Mouse (Mus musculus) neural tube, embryonic 12.5 days (tissue): ENCODE measurements at regions not wholly inside any gene's neighbourhood (a gene's known extent, or its start where the extent isn't known, plus 50 kb on each side); places are given as distances from the start of the nearest gene placed in this dataset.

ENCODE experiments used
- ATAC-seq: fragments of 200-750 bp; cut with Nextera tagmentation; 2 replicates; pipeline ENCODE4 v1.8.0; 2017; ENCODE audit warnings: low read depth, mild to moderate bottlenecking, moderate TSS enrichment, moderate library complexity; ENCODE audit not compliant: low FRiP score
- H3K27ac ChIP-seq: fragments of 300-500 bp; sonication (generic); 2 replicates; pipeline ENCODE4 v1.5.1; 2016
- H3K27me3 ChIP-seq: fragments of 300-500 bp; sonication (generic); replicated peaks from 2 replicates; pipeline ENCODE4 v1.6.1; 2016; ENCODE audit warnings: mild to moderate bottlenecking
- H3K36me3 ChIP-seq: fragments of 300-500 bp; sonication (generic); 2 replicates; pipeline ENCODE4 v1.6.1; 2016; ENCODE audit warnings: mild to moderate bottlenecking
- H3K4me1 ChIP-seq: fragments of 300-500 bp; sonication (generic); 2 replicates; pipeline ENCODE4 v1.6.1; 2016
- H3K4me2 ChIP-seq: fragments of 300-500 bp; sonication (generic); replicated peaks from 2 replicates; pipeline ENCODE4 v1.6.1; 2016; ENCODE audit warnings: mild to moderate bottlenecking
- H3K4me3 ChIP-seq: fragments of 300-500 bp; sonication (generic); 2 replicates; pipeline ENCODE4 v1.5.1; 2016
- H3K9ac ChIP-seq: fragments of 300-500 bp; sonication (generic); 2 replicates; pipeline ENCODE4 v1.6.1; 2016; ENCODE audit warnings: mild to moderate bottlenecking
- H3K9me3 ChIP-seq: fragments of 300-500 bp; sonication (generic); 2 replicates; pipeline ENCODE4 v1.6.1; 2016; ENCODE audit warnings: mild to moderate bottlenecking
- WGBS: fragments of 180-500 bp; shearing (Covaris S2); methylation state at CpG from one replicate; pipeline ENCODE4 v1.1.7; 2016; 5-methylcytosine and 5-hydroxymethylcytosine counted together

DNA sequence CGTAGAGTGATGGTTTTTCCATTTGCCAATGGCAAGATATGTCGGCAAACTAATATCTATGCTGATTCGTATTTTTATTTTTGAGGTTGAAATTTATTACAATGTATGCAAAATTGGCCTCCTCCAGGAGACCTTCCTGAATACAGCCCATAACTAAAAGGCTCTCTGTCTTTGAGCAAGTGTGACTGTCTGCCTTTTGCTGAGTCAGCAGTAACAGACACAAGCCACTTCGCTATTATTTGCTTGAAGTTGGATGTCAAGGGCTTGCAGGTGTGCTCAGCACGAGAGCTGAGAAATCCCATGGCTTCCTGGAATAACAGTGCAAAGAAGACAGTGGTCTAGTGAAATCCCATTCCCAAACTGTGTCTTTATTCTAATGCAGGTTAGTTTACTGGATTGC, 56.9 kb downstream of the Dmrt2 start:
- 87% methylated on average over 5 of the region's 5 CpGs for WGBS
- no peak overlapping the region for H3K27ac ChIP-seq
- H3K27me3 ChIP-seq, result no peaks in the 10 kb centered on the region
- no peak overlapping the region for H3K9ac ChIP-seq
- ATAC-seq, result no peak
- H3K4me2 ChIP-seq, result no peak overlapping the region
- no peaks in the 10 kb centered on the region for H3K9me3 ChIP-seq
- no peak overlapping the region for H3K4me3 ChIP-seq
- peaks cover 5% of the 10 kb centered on the region; the same call in 1 of the 2 replicates for H3K4me1 ChIP-seq
- no peaks in the 10 kb centered on the region for H3K36me3 ChIP-seq

DNA sequence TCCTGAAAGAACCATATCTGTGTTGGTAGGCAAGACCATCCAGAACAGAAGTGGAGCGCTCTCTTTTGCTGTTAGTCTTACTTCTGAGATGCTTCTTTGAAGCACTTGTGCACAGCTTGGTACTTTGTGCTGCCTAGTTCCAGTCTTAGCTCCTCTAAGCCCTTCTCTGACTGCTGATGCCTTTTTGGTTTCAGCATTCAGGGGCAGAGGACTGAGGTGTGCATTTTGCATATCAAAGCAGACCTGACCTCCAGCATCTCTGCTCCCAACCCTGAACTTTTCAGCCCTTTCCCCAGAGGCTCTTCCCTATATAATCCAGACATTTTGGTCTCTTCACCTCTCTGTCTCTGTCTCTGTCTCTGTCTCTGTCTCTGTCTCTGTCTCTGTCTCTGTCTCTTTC, 57.4 kb downstream of the Dmrt2 start:
- H3K4me2 ChIP-seq, result no peak overlapping the region
- no peak overlapping the region for H3K4me3 ChIP-seq
- no peak overlapping the region for H3K9ac ChIP-seq
- peaks cover 5% of the 10 kb centered on the region; the same call in 1 of the 2 replicates for H3K4me1 ChIP-seq
- H3K27me3 ChIP-seq, result no peaks in the 10 kb centered on the region
- no peak for ATAC-seq
- no peak overlapping the region for H3K27ac ChIP-seq
- 96% methylated on average over 1 of the region's 1 CpGs for WGBS
- no peaks in the 10 kb centered on the region for H3K9me3 ChIP-seq
- no peaks in the 10 kb centered on the region for H3K36me3 ChIP-seq

DNA sequence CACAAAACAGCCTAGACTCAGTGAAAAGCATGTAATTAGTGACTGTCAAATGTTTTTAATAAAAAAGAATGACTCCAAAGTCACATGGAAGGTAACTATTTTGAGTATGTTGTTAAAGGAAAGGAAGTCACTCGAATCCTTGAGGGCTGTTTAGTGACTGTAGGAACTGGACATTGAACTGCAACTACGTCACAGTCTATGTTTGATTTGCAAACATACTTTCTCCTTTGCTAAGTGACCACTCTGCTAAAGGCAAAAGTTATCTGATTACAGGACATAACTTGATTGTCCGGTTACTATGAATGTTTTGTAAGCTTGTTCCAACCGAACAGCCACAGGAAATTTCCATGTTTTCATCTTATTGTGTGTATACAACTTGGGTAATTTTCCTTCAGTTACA, 106.2 kb downstream of the Dmrt2 start:
- Histone ChIP-seq H3K9me3 (no peaks in the 10 kb centered on the region), H3K4me2 (no peak overlapping the region), H3K36me3 (no peaks in the 10 kb centered on the region), H3K9ac (no peak overlapping the region), H3K4me1 (no peaks in the 10 kb centered on the region), H3K27ac (no peak overlapping the region), H3K27me3 (no peaks in the 10 kb centered on the region), H3K4me3 (no peak overlapping the region)
- no peak for ATAC-seq
- 88% methylated on average over 4 of the region's 4 CpGs for WGBS

DNA sequence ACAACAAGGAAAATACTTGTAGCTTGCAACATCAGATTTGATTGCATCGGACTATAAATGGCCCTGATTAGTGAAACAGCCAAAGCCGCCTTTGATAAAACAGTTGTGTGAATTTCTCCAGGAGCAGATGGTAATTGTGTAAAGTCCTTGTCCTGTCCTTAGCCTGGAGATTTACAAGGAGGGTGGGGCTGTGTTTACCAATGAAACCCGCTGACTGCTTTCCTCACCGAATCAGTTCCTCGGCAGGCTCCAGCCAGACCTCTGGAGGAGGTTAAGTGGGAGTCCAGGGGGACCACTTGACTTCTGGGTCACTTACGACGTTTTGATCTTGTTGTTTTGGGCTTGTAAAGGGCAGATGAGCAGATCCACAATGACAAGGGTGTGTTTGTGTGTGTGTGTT, 107.1 kb downstream of the Dmrt2 start:
- Histone ChIP-seq H3K9ac (no peak overlapping the region), H3K9me3 (no peaks in the 10 kb centered on the region), H3K4me2 (no peak overlapping the region), H3K27me3 (no peaks in the 10 kb centered on the region), H3K36me3 (no peaks in the 10 kb centered on the region), H3K4me1 (no peaks in the 10 kb centered on the region), H3K4me3 (no peak overlapping the region), H3K27ac (no peak overlapping the region)
- no peak for ATAC-seq
- WGBS, result 33% methylated on average over 7 of the region's 7 CpGs

DNA sequence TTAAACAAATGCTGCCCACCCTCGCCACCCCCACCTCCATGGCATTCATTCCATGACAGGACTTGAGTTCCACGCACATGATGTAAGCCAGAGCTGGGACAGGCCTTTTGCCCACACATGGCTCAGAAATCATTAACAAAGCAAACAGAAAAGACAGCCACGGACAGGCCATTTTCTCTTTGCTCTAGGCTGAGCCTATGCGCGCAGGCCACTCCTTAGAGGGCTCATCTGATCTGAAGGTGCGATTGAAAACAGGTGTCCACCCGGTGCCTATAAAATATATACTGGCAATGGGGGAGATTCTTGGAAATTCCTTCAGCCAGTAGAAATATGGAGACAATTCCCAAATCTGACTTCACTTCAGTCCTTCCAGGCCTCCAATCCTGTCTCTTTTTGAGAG, 109.1 kb downstream of the Dmrt2 start:
- Histone ChIP-seq H3K27ac (no peak overlapping the region), H3K4me3 (no peak overlapping the region), H3K9ac (no peak overlapping the region), H3K36me3 (no peaks in the 10 kb centered on the region), H3K4me2 (no peak overlapping the region), H3K9me3 (no peaks in the 10 kb centered on the region), H3K4me1 (no peaks in the 10 kb centered on the region), H3K27me3 (no peaks in the 10 kb centered on the region)
- WGBS, result 90% methylated on average over 7 of the region's 7 CpGs
- ATAC-seq, result no peak

DNA sequence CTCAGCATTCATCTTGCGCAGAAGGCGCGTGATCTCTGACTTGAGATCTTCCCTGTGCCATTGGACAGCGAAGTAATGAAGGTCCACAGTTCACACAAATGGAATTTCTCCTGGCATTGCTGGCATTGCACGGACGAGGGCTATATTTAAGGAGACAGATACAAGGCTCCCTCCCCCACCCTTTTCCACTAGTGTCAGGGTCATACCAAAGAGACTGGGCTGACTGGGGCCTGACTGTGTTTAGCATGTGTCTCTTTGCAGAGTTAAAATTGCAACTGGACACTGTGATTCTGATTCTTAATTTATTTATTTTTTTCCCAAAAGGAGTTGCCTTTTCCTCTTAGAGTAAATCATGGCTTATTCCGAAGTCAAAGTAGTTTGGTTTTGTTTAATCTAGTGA, 130.5 kb downstream of the Dmrt2 start:
- no peak overlapping the region for H3K9ac ChIP-seq
- H3K4me2 ChIP-seq, result no peak overlapping the region
- no peak overlapping the region for H3K27ac ChIP-seq
- H3K4me3 ChIP-seq, result no peak overlapping the region
- no peak for ATAC-seq
- no peaks in the 10 kb centered on the region for H3K4me1 ChIP-seq
- 87% methylated on average over 7 of the region's 7 CpGs for WGBS
- no peaks in the 10 kb centered on the region for H3K9me3 ChIP-seq
- no peaks in the 10 kb centered on the region for H3K27me3 ChIP-seq
- no peaks in the 10 kb centered on the region for H3K36me3 ChIP-seq

DNA sequence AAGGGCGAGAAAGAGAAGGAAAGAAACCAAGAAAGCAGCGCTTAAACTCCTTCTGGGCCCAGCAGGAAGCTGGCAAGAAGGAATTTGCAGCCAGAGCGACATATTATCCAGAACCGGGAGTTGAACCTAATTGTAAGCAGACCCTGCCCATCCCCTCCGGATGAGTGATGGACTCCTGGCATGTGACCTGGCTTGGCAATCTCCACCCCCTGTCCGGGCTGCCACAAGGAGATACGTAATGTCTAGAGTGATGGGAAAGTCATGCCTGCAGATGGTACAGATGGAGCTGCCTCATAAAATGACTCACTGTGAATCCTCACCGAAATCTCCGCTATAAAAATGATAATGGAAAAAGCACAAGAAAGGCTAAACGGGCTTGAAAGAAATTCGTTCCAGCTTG, 133.1 kb downstream of the Dmrt2 start:
- ATAC-seq, result no peak
- Histone ChIP-seq H3K4me2 (no peak overlapping the region), H3K4me3 (no peak overlapping the region), H3K27me3 (no peaks in the 10 kb centered on the region), H3K9me3 (no peaks in the 10 kb centered on the region), H3K36me3 (no peaks in the 10 kb centered on the region), H3K9ac (no peak overlapping the region), H3K4me1 (no peaks in the 10 kb centered on the region), H3K27ac (no peak overlapping the region)
- 63% methylated on average over 11 of the region's 11 CpGs for WGBS

DNA sequence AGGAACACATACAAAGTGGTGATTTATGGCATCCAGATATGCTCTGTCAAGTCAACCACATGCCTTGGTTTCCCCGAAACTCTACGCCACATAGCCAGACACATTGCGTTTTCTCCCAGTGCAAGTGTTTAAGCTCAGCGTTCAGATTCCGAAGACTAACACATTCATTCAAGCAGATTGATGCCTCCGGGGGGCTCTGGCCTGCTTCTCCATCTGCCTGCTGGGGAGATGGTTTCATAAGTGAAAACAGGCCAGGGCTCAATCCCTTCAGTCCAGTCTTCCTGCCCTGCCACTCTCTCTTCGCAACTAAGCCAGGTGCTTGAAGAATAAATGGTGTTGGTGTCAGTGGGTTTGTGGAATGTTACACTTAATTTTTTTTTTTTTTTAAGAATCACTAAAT, 141.4 kb downstream of the Dmrt2 start:
- Histone ChIP-seq H3K36me3 (no peaks in the 10 kb centered on the region), H3K27me3 (no peaks in the 10 kb centered on the region), H3K9ac (no peak overlapping the region), H3K4me2 (no peak overlapping the region), H3K4me3 (no peak overlapping the region), H3K27ac (no peak overlapping the region), H3K9me3 (no peaks in the 10 kb centered on the region), H3K4me1 (no peaks in the 10 kb centered on the region)
- 85% methylated on average over 7 of the region's 7 CpGs for WGBS
- ATAC-seq, result no peak

DNA sequence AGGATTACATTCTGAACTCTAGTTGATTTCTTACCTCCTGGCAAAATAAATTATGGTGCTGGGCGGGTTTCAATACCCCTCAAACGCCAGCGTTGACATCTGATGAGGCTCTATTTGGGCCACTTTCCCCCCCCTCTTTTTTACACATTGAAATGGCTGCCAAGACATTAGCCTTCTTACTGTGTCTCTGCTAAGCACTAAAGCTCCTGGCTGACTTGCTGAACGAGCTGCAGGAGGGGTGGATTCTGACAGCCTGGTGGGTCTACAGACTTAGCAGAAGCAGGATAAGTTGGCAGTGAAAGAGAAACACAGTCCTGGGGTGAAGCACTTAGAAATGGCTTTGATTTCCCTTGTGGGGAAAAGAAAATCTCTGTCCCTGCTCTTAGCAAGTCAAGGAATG, 172.9 kb downstream of the Dmrt2 start:
- 75% methylated on average over 4 of the region's 4 CpGs for WGBS
- Histone ChIP-seq H3K9ac (no peak overlapping the region), H3K9me3 (no peaks in the 10 kb centered on the region), H3K4me2 (no peak overlapping the region), H3K36me3 (no peaks in the 10 kb centered on the region), H3K4me1 (no peaks in the 10 kb centered on the region), H3K27ac (no peak overlapping the region), H3K27me3 (no peaks in the 10 kb centered on the region), H3K4me3 (no peak overlapping the region)
- ATAC-seq, result no peak

DNA sequence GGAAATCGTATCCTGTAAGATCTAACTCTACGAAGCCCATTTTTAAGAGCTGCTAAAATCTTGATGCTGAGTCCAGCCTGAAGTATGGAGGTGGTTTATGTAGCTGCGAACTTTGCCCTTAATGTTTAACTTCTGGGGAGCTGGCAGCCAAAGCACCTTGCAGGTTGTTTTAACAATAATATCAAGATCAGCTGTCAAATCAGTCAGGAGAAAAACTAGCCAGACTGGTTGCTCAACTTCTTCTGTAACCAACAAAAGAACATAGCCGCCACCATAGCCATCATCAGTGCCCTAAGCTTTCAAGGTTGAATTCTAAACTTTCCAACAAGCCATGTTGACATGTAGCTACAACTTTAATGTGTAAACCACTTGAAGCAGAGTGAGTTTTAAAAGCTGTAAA, 184.1 kb downstream of the Dmrt2 start:
- ATAC-seq, result no peak
- Histone ChIP-seq H3K9ac (no peak overlapping the region), H3K4me3 (no peak overlapping the region), H3K27me3 (no peaks in the 10 kb centered on the region), H3K4me2 (no peak overlapping the region), H3K9me3 (no peaks in the 10 kb centered on the region), H3K4me1 (no peaks in the 10 kb centered on the region), H3K27ac (no peak overlapping the region), H3K36me3 (no peaks in the 10 kb centered on the region)
- 73% methylated on average over 4 of the region's 4 CpGs for WGBS

DNA sequence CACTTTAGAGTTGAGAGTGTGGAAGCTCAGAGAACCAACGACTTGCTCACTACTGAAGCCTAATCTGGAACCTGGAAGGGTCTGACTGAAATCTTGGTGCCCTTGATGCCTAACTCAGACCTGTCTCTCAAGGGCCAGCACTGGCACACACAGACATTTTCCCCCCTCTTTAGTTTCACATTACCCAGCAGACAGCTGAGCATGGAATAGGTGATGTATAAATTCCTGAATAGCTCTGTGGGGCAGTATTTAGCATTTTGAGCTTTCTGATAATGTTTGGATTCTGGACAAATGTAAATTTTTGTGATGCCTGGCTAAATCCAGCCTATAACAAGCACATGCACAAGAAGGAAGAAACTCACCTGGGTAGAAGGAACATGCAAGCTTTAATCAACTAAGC, 191.1 kb downstream of the Dmrt2 start:
- no peaks in the 10 kb centered on the region for H3K4me1 ChIP-seq
- H3K27me3 ChIP-seq, result no peaks in the 10 kb centered on the region
- H3K4me3 ChIP-seq, result no peak overlapping the region
- no peak overlapping the region for H3K4me2 ChIP-seq
- 63% methylated on average over 1 of the region's 1 CpGs for WGBS
- no peak for ATAC-seq
- no peaks in the 10 kb centered on the region for H3K36me3 ChIP-seq
- no peak overlapping the region for H3K27ac ChIP-seq
- H3K9me3 ChIP-seq, result no peaks in the 10 kb centered on the region
- H3K9ac ChIP-seq, result no peak overlapping the region

DNA sequence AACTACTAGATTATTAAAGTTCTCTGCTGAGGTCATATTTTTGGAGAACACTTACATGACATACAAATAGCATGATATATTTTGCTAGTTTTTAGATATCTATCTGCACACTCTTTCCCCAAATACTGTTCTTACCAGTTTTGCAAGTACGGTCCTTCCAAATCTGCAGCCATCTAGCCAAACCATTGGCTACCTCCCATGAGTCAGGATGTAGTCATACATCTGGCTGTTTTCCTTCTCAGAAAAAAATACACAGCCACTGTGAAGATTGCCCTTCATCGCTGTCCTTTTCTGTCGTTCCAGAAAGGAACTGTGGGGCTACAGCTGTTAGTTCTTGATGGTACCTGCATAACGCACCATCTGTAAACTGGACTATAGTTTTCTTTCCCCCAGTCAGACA, 234.5 kb downstream of the Dmrt2 start:
- ATAC-seq, result no peak
- Histone ChIP-seq H3K4me2 (no peak overlapping the region), H3K27ac (no peak overlapping the region), H3K36me3 (no peaks in the 10 kb centered on the region), H3K4me1 (no peaks in the 10 kb centered on the region), H3K9ac (no peak overlapping the region), H3K9me3 (no peaks in the 10 kb centered on the region), H3K27me3 (no peaks in the 10 kb centered on the region), H3K4me3 (no peak overlapping the region)
- WGBS, result 89% methylated on average over 4 of the region's 4 CpGs

DNA sequence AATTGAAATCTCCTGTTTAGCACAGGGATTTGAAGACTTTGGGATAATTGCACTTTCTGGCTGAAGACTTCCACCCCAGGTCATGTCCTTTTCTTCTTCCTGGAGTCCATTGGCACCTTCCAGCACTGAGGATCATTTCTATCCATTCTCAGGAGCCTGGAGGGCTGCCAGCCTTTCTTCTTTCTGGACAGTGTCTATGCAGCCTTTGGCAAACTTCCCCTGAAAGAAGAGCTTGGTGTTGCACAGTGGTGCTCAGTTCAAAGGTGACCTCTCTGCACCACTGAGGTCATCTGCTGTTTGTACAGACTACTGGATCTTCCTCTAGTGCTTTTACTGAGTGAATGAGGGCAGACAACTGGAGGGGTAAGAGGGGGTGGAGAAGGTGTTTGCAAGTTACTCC, 249.8 kb downstream of the Dmrt2 start:
- Histone ChIP-seq H3K36me3 (no peaks in the 10 kb centered on the region), H3K4me1 (peaks cover 13% of the 10 kb centered on the region), H3K4me3 (no peak overlapping the region), H3K27ac (no peak overlapping the region), H3K9me3 (no peaks in the 10 kb centered on the region), H3K4me2 (no peak overlapping the region), H3K27me3 (no peaks in the 10 kb centered on the region; the same call in 1 of the 2 replicates), H3K9ac (no peak overlapping the region)
- no peak for ATAC-seq

DNA sequence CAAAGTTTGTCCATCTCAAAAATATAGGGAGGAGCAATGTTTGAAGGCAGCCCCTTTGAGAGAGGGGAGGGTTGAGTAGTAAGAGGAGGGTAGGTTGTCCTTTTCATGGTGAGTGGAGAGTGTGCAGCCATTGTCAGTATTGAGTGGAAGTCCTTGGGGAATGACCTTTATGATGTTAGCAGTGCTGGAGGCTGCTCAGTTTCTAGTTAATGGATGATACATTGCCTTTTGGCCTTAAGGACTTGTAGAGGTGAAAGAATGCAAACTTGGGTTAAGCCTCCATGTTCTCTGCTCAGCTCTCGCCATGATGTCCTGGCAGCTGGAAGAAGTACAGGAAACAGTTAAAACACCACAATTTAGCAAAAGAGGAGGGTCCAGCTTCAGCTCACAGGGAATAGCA, 250.6 kb downstream of the Dmrt2 start:
- Histone ChIP-seq H3K4me2 (no peak overlapping the region), H3K27ac (no peak overlapping the region), H3K27me3 (no peaks in the 10 kb centered on the region; the same call in 1 of the 2 replicates), H3K36me3 (no peaks in the 10 kb centered on the region), H3K4me1 (peaks cover 13% of the 10 kb centered on the region), H3K9me3 (no peaks in the 10 kb centered on the region), H3K9ac (no peak overlapping the region), H3K4me3 (no peak overlapping the region)
- WGBS, result 91% methylated on average over 1 of the region's 1 CpGs
- no peak for ATAC-seq
